Mouse (Mus musculus): ENCODE measurements at regions not wholly inside any gene's neighbourhood (a gene's known extent, or its start where the extent isn't known, plus 50 kb on each side); places are given as distances from the start of the nearest gene placed in this dataset.
"Not testable (repeated sequence)": the region's sequence is repeated elsewhere in the genome, so short reads cannot be mapped to it uniquely, and the experiment has no call there.

DNA sequence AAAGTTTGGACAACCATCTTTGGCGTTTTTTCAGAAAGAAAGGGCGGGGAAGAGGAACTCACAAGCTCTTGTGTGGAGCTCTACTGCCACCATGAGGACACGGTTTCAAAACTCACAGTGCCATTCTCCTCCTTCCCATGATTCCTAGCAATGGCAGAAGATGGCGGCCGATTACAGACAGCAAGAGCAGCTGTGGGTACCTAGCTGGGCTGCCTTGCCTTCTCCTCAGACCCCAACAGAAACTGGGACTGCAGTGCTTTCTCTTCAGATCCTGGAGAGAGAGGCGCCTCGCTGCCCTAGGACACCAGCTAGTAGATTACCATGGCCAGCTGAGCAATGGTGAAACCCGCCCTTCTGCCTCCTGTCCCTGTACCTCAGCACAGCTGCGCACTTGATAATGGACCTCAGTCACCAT is 174.2 kb upstream of the Olfr1324 start:
- peak in 1 of 2 experiments; percentile 76 for DNase-seq (ENCODE audit: low spot score in 2 of 2)

DNA sequence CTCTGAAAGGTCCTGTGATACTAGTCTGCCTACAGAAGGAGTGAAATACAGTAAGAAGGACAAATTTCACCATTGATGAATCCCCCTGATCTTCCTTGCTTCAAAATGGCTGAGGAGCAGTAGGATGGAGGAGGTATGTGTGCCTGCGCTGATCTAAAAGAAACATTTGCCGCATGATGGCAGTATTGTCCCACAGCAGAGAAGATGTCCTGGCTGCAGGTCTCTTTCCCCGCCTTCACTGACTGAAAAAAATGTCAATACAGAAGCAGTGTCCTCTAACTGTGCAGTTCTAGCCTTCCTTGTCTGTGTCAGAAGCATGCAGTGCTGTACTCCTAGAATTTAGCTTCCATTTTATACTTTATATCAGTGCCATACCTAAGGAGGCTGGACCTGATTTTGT is 172.0 kb upstream of the Olfr1324 start:
- DNase-seq (ENCODE audit: low spot score in 2 of 2): peak in 1 of 2 experiments; percentile 86

- DNase-seq (ENCODE audit: low spot score in 2 of 2): peak in 1 of 2 experiments; percentile 72
These were observed 171.5 kb upstream of the Olfr1324 start for GRCm38 (mm10) chrX:50599780-50600179.

GRCm38 (mm10) chrX:50597626-50598025 is 169.3 kb upstream of the Olfr1324 start:
- not testable (repeated sequence) for DNase-seq (ENCODE audit: low spot score in 2 of 2)

- DNase-seq (ENCODE audit: low spot score in 2 of 2): peak in 1 of 2 experiments; percentile 69
These were observed 168.8 kb upstream of the Olfr1324 start for GRCm38 (mm10) chrX:50597105-50597504.

- not testable (repeated sequence) for DNase-seq (ENCODE audit: low spot score in 2 of 2)
These were observed 166.7 kb upstream of the Olfr1324 start for GRCm38 (mm10) chrX:50594976-50595375.

- DNase-seq (ENCODE audit: low spot score in 2 of 2): peak in 1 of 2 experiments; percentile 58
These were observed 163.2 kb upstream of the Olfr1324 start for GRCm38 (mm10) chrX:50591477-50591876.

DNA sequence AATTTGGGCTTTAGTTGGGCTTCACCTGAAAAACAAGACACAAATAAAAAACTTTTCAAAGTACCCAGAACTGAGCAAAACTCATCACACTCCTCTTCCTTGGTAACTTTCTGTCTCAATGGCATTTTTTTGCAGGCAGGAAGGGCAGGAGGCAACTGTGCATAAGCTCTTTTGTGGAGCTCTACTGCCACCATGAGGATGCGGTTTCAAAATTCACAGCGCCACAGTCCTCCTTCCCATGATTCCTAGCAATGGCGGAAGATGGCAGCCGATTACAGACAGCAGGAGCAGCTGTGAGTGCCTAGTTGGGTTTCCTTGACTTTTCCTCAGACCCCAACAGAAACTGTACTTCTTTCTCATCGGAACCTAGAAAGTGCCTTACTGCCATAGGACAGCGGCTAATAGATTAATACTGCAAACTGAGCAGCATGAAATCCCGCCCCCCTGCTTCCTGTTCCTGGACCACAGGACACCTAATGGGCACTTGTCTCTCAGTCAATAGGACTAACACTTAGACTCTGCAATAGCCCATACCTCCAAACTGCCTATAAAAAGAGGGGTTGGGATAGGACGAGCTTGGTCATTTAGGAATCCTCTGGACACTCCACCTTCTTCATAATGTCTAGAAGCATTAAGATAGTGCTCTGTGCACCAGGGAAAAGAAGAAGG is 162.5 kb upstream of the Olfr1324 start:
- DNase-seq (ENCODE audit: low spot score in 2 of 2): no peak

DNA sequence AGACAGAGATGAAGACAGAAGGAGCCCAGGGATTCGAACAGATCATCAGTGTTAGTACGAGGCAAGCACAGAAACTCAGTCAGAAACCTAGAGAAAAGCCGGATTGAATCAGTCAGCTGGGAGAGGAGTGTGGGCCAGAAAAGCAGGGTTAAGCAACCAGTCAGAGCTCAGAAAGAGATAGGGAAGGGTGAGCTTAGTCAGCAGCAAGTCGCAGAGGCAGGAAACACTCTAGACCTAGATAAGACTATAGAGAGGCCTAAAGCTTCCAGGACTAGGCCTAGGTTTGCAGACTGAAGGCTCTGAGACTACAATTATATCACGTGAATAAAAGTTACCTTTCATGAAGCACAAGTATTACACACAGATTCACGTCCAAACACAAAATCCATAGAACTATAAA is 160.6 kb upstream of the Olfr1324 start:
- DNase-seq (ENCODE audit: low spot score in 2 of 2): no peak

DNA sequence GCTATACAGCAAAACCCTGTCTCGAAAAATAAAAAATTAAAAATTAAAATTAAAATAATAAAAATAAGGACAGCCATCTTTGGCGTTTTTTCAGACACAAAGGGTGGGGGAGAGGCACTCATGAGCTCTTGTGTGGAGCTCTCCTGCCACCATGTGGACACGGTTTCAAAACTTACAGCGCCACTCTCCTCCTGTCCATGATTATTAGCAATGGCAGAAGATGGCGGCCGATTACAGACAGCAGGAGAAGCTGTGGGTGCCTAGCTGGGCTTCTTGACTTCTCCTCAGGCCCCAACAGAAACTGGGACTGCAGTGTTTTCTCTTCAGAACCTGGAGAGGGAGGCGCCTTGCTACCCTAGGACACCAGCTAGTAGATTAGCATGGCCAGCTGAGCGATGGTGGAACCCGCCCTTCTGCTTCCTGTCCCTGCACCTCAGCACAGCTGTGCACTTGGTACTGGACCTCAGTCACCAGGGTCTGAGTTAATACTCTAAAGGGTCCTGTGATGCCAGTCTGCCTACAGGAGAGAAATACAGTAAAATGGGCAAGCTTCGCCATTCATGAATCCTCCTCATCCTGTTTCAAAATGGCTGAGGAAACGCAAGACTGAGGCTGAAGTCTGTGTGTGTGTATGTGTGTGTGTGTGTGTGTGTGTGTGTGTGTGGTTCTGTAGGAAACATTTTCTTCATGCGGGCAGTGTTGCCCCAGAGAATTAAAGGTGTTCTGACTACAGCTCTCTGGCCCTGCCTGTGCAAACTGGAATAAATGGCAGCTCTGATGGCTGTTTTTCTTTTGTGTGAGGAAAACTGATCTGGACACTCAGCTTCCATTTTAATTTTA is 155.7 kb upstream of the Olfr1324 start:
- DNase-seq (ENCODE audit: low spot score in 2 of 2): peak in 1 of 2 experiments; percentile 72

GRCm38 (mm10) chrX:50580200-50580599 is 151.9 kb upstream of the Olfr1324 start:
- DNase-seq (ENCODE audit: low spot score in 2 of 2): peak in 1 of 2 experiments; percentile 73

- DNase-seq (ENCODE audit: low spot score in 2 of 2): peak in 1 of 2 experiments; percentile 81
These were observed 148.5 kb upstream of the Olfr1324 start for GRCm38 (mm10) chrX:50576824-50577223.

GRCm38 (mm10) chrX:50572191-50573095 is 144.1 kb upstream of the Olfr1324 start:
- peak in 1 of 2 experiments; percentile 53 for DNase-seq (ENCODE audit: low spot score in 2 of 2)

DNA sequence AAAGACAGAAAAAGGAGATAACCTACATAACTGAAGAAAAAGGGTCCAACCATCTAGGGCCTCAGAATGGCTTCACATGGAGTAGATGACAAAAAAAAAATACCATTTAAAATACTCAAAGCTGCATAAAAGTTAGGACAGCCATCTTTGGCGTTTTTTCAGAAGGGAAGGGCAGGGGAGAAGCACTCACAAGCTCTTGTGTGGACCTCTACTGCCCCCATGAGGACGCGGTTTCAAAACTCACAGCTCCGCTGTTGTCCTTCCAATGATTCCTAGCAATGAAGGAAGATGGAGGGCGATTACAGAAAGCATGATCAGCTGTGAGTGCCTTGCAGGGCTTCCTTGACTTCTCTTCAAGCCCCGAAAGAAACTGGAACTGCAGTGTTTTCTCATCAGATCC is 140.8 kb upstream of the Olfr1324 start:
- peak in 1 of 2 experiments; percentile 60 for DNase-seq (ENCODE audit: low spot score in 2 of 2)

- peak in 1 of 2 experiments; percentile 88 for DNase-seq (ENCODE audit: low spot score in 2 of 2)
These were observed 138.0 kb upstream of the Olfr1324 start for GRCm38 (mm10) chrX:50566345-50566744.

DNA sequence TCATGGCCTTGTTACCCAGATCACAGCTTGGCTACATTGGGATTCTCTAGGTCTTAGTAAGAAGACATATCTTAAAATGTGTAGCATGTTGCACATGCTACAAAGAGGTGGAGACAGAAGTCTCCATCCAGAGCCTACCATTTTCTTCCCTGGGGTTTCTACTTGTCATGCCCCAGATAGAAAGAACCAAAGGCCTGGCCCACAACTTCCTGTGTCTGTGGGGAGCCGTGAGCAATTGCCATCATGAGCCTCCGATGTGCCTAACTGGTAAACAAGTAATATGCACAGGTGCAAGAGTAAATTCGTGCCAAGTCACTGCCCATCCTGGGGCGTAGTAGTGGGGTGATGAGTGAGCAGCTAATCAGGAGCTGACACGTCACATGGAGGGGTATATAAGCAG is 136.7 kb upstream of the Olfr1324 start:
- DNase-seq (ENCODE audit: low spot score in 2 of 2): not testable (repeated sequence)

GRCm38 (mm10) chrX:50560915-50561314 is 132.6 kb upstream of the Olfr1324 start:
- DNase-seq (ENCODE audit: low spot score in 2 of 2): peak in 1 of 2 experiments; percentile 38

GRCm38 (mm10) chrX:50550297-50550696 is 122.0 kb upstream of the Olfr1324 start:
- peak in 1 of 2 experiments; percentile 60 for DNase-seq (ENCODE audit: low spot score in 2 of 2)

DNA sequence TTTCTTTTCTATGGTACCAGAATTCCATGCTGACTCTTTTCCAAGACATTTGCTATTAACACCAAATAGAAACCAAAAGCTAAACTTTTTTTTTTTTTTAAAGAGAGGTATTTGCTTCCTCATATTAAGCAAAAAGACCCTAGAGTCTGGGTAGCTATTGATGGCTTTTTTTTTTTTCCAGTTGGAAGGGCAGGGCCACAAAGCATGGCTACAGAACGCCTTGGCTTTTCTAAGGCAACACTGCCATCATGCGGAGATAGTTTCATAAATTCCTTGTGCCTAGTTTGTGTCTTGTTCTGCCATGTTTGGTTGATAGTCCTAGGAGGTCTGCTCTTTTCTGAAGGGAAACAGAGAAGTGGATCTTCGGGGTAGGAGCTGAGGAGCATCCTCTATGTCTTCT is 121.4 kb upstream of the Olfr1324 start:
- DNase-seq (ENCODE audit: low spot score in 2 of 2): peak in 1 of 2 experiments; percentile 71

- DNase-seq (ENCODE audit: low spot score in 2 of 2): not testable (repeated sequence)
These were observed 109.5 kb upstream of the Olfr1324 start for GRCm38 (mm10) chrX:50537785-50538159.

DNA sequence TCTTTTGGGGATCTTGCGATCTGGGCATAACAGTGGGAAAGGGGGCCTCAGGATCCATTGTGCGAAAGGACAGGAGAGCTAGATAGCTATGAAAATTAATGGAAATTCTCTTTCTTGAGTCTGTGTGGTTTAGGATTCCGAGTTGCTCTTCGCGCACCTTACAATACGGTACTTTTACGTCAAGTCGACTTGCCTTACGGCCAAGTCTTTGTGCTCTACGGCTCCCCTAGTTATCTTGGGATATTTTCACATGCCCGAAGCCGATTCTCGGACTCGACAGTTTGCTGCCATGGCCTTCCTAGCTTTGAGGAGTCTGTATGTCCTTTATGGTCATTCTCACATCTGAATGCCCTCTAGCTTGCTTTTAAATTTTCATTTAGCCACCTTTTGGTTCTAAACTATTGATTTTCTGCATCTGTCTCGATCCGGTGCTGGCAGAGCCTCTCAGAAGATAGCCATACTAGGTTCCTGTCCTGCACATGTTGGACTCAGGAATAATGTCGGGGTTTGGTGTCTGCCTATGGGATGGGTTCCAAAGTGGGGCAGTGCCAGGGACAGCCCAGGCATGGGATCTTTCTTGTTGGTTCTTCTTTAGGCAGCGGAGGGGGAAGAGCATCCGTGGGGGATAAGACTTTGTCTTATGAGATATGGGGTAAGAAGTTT is 109.0 kb upstream of the Olfr1324 start:
- peak in 1 of 2 experiments; percentile 12 for DNase-seq (ENCODE audit: low spot score in 2 of 2)
